Mouse (Mus musculus): ENCODE data around the gene Chst11.

DNA sequence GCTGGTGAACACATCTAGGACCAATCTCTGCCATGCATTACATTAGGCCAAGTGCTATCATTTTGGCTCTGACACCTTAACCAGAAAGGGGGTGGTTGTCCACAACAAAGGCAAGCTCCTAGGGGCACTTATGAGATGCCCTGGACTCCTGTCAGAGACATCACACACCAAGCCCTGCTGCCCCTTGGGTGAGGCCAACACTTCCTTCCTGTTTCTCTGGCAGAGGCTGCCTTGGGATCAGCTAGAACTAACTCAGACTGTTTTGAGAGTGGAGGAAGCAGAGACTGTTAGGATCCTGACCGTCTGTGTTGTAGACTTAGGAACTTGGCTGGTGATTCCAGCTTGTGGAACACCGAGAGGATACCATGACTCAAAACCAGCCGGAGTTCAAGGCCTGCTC lies 248.7 kb downstream of the Chst11 start:
- TF ChIP-seq CTCF (IDR thresholded peaks at IDR 0.05; ENCODE audit: low read depth, low read length) (no peak), POLR2A (IDR thresholded peaks at IDR 0.05; ENCODE audit: insufficient read depth, low read length) (no peak)

All from ES-Bruce4 (cell line).